Mouse (Mus musculus): Measurements from ENCODE around the gene Aoc1. TPM values are rescaled to one million over a fixed set of nuclear protein-coding genes. Genes with fewer than 3 reads are reported as not detected.

Gene Aoc1
- polyA plus RNA-seq, 1 experiment from 2014 or later: not detected

- WGBS: 89% methylated on average over 13 of the region's 13 CpGs
- DNase-seq (ENCODE audit: low spot score): no peak
- no peak overlapping the region for H3K4me2 ChIP-seq (replicated peaks; ENCODE audit: low read depth)
- H3K9ac ChIP-seq (ENCODE audit: low read length): no peak overlapping the region
- H3K4me1 ChIP-seq (replicated peaks; ENCODE audit: control insufficient read depth, insufficient read depth): no peaks in the 10 kb centered on the region
- H3K36me3 ChIP-seq (ENCODE audit: control insufficient read depth, insufficient read depth, low read length): no peaks in the 10 kb centered on the region
- H3K27ac ChIP-seq (replicated peaks): no peak overlapping the region
- H3K9me3 ChIP-seq (ENCODE audit: control insufficient read depth, low read length): no peaks in the 10 kb centered on the region
- H3K27me3 ChIP-seq (ENCODE audit: control insufficient read depth, insufficient read depth, low read length): no peaks in the 10 kb centered on the region
- no peak overlapping the region for H3K4me3 ChIP-seq (ENCODE audit: low read depth, low read length)
- no peak for TF ChIP-seq EP300 (optimal IDR thresholded peaks at IDR 0.05)
- TF ChIP-seq CTCF (IDR thresholded peaks at IDR 0.05; ENCODE audit: low read depth): no peak
- ATAC-seq (ENCODE audit: low FRiP score, low TSS enrichment): no peak
Measured at GRCm38 (mm10) chr6:48905606-48906005, 32.9 kb downstream of the Aoc1 start.

- no peak for ATAC-seq (ENCODE audit: low FRiP score, low TSS enrichment)
- Histone ChIP-seq H3K27me3 (ENCODE audit: control insufficient read depth, insufficient read depth, low read length) (no peaks in the 10 kb centered on the region), H3K9ac (ENCODE audit: low read length) (no peak overlapping the region), H3K4me2 (replicated peaks; ENCODE audit: low read depth) (no peak overlapping the region), H3K36me3 (ENCODE audit: control insufficient read depth, insufficient read depth, low read length) (no peaks in the 10 kb centered on the region), H3K27ac (replicated peaks) (no peak overlapping the region), H3K9me3 (ENCODE audit: control insufficient read depth, low read length) (no peaks in the 10 kb centered on the region), H3K4me1 (replicated peaks; ENCODE audit: control insufficient read depth, insufficient read depth) (no peaks in the 10 kb centered on the region), H3K4me3 (ENCODE audit: low read depth, low read length) (no peak overlapping the region)
- DNase-seq (ENCODE audit: low spot score): no peak
- no peak for TF ChIP-seq CTCF (IDR thresholded peaks at IDR 0.05; ENCODE audit: low read depth)
- no peak for TF ChIP-seq EP300 (optimal IDR thresholded peaks at IDR 0.05)
- WGBS: 94% methylated on average over 14 of the region's 14 CpGs
Measured at GRCm38 (mm10) chr6:48906371-48906770, 33.7 kb downstream of the Aoc1 start.

- ATAC-seq (ENCODE audit: low FRiP score, low TSS enrichment) (no peak), DNase-seq (ENCODE audit: low spot score) (no peak)
- no peak overlapping the region for H3K4me2 ChIP-seq (replicated peaks; ENCODE audit: low read depth)
- WGBS: 80% methylated on average over 1 of the region's 1 CpGs
- H3K9me3 ChIP-seq (ENCODE audit: control insufficient read depth, low read length): no peaks in the 10 kb centered on the region
- H3K36me3 ChIP-seq (ENCODE audit: control insufficient read depth, insufficient read depth, low read length): no peaks in the 10 kb centered on the region
- no peak overlapping the region for H3K27ac ChIP-seq (replicated peaks)
- no peak overlapping the region for H3K4me3 ChIP-seq (ENCODE audit: low read depth, low read length)
- H3K4me1 ChIP-seq (replicated peaks; ENCODE audit: control insufficient read depth, insufficient read depth): no peaks in the 10 kb centered on the region
- no peak overlapping the region for H3K9ac ChIP-seq (ENCODE audit: low read length)
- H3K27me3 ChIP-seq (ENCODE audit: control insufficient read depth, insufficient read depth, low read length): no peaks in the 10 kb centered on the region
- TF ChIP-seq EP300 (optimal IDR thresholded peaks at IDR 0.05) (no peak), CTCF (IDR thresholded peaks at IDR 0.05; ENCODE audit: low read depth) (no peak)
Measured at GRCm38 (mm10) chr6:48909229-48909628, 36.5 kb downstream of the Aoc1 start.

GRCm38 (mm10) chr6:48912033-48912432, 39.3 kb downstream of the Aoc1 start:
- 27% methylated on average over 3 of the region's 3 CpGs for WGBS
- no peaks in the 10 kb centered on the region for H3K4me1 ChIP-seq (replicated peaks; ENCODE audit: control insufficient read depth, insufficient read depth)

GRCm38 (mm10) chr6:48913587-48913986, 40.9 kb downstream of the Aoc1 start:
- no peak for ATAC-seq (ENCODE audit: low FRiP score, low TSS enrichment)
- Histone ChIP-seq H3K4me3 (ENCODE audit: low read depth, low read length) (no peak overlapping the region), H3K27me3 (ENCODE audit: control insufficient read depth, insufficient read depth, low read length) (no peaks in the 10 kb centered on the region), H3K4me2 (replicated peaks; ENCODE audit: low read depth) (no peak overlapping the region), H3K9me3 (ENCODE audit: control insufficient read depth, low read length) (no peaks in the 10 kb centered on the region), H3K27ac (replicated peaks) (no peak overlapping the region), H3K9ac (ENCODE audit: low read length) (no peak overlapping the region), H3K36me3 (ENCODE audit: control insufficient read depth, insufficient read depth, low read length) (no peaks in the 10 kb centered on the region), H3K4me1 (replicated peaks; ENCODE audit: control insufficient read depth, insufficient read depth) (no peaks in the 10 kb centered on the region)
- no peak for DNase-seq (ENCODE audit: low spot score)
- 95% methylated on average over 2 of the region's 2 CpGs for WGBS
- no peak for TF ChIP-seq EP300 (optimal IDR thresholded peaks at IDR 0.05)
- no peak for TF ChIP-seq CTCF (IDR thresholded peaks at IDR 0.05; ENCODE audit: low read depth)

More at GRCm38 (mm10) chr6:48912033-48912432, 39.3 kb downstream of the Aoc1 start:
- H3K4me2 ChIP-seq (replicated peaks; ENCODE audit: low read depth): no peak overlapping the region
- no peak overlapping the region for H3K9ac ChIP-seq (ENCODE audit: low read length)
- no peak overlapping the region for H3K4me3 ChIP-seq (ENCODE audit: low read depth, low read length)
- TF ChIP-seq EP300 (optimal IDR thresholded peaks at IDR 0.05): no peak
- TF ChIP-seq CTCF (IDR thresholded peaks at IDR 0.05; ENCODE audit: low read depth): peak; percentile 67
- no peaks in the 10 kb centered on the region for H3K27me3 ChIP-seq (ENCODE audit: control insufficient read depth, insufficient read depth, low read length)
- ATAC-seq (ENCODE audit: low FRiP score, low TSS enrichment): no peak
- H3K27ac ChIP-seq (replicated peaks): no peak overlapping the region
- no peaks in the 10 kb centered on the region for H3K9me3 ChIP-seq (ENCODE audit: control insufficient read depth, low read length)
- DNase-seq (ENCODE audit: low spot score): no peak
- no peaks in the 10 kb centered on the region for H3K36me3 ChIP-seq (ENCODE audit: control insufficient read depth, insufficient read depth, low read length)

GRCm38 (mm10) chr6:48929595-48929994, 56.9 kb downstream of the Aoc1 start, which contains the start of gene 1600015I10Rik:
Gene 1600015I10Rik, plus strand, starts transcription at chr6:48929895.
- H3K4me2 ChIP-seq (replicated peaks; ENCODE audit: low read depth): no peak within 1 kb of the TSS
- DNase-seq (ENCODE audit: low spot score) (no peak), ATAC-seq (ENCODE audit: low FRiP score, low TSS enrichment) (no peak)
- H3K4me1 ChIP-seq (replicated peaks; ENCODE audit: control insufficient read depth, insufficient read depth): no peaks in the 10 kb centered on the region
- no peak within 1 kb of the TSS for H3K27ac ChIP-seq (replicated peaks)
- no peak within 1 kb of the TSS for H3K9ac ChIP-seq (ENCODE audit: low read length)
- TF ChIP-seq EP300 (optimal IDR thresholded peaks at IDR 0.05) (no peak), CTCF (IDR thresholded peaks at IDR 0.05; ENCODE audit: low read depth) (no peak)
- 87% methylated on average over 5 of the region's 5 CpGs for WGBS
- no peaks in the 10 kb centered on the region for H3K36me3 ChIP-seq (ENCODE audit: control insufficient read depth, insufficient read depth, low read length)
- H3K9me3 ChIP-seq (ENCODE audit: control insufficient read depth, low read length): no peaks in the 10 kb centered on the region
- no peaks in the 10 kb centered on the region for H3K27me3 ChIP-seq (ENCODE audit: control insufficient read depth, insufficient read depth, low read length)
- H3K4me3 ChIP-seq (ENCODE audit: low read depth, low read length): no peak within 1 kb of the TSS
